Mouse (Mus musculus) heart, postnatal 25 days (tissue): Measurements from ENCODE around the gene Crim1. TPM values are rescaled to one million over a fixed set of nuclear protein-coding genes. Genes with fewer than 3 reads are reported as not detected.
"Not testable (repeated sequence)": the region's sequence is repeated elsewhere in the genome, so short reads cannot be mapped to it uniquely, and the experiment has no call there.

Experiments used
- DNase-seq: peaks from one replicate; pipeline ENCODE4 v3.0.0; 2022; ENCODE audit warnings: low spot score
- intact Hi-C: fragments of 180-260 bp; cut with DNase I; formaldehyde crosslinking; loops from one replicate; pipeline ENCODE4 v1.15.1; 2025
- total RNA-seq, 2 experiments: library from RNA; stranded (reverse); gene quantifications; 2 replicates each; pipeline ENCODE4 v1.2.3; 2021

The Crim1 gene
- total RNA-seq, 2 experiments from 2014 or later = 45.2 to 48.7 TPM

DNA sequence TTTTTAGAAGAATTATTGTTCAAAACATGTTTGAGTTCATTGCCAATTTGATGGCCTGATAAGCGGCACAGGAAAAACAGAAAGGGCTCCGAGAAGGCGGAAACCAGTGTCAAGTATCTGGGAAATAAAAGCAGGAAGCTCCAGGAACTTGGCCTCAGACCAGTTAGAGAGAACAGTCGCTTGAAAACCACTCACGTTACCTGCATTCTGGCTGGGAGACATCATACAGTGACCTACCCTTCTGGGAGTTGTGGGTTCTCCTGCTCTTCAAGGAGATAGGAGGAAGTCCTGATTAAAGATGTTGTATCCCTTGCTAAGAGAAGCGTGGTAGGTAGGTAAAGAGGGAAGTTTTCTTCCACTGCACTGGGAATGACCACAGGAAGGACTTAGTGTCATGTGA lies 44.7 kb downstream of the Crim1 start:
- intact Hi-C loops = loop anchor here (5.0 kb wide), 1 partner anchor 42 kb away; the partner anchor contains the start of gene Crim1
- DNase-seq = no peak

DNA sequence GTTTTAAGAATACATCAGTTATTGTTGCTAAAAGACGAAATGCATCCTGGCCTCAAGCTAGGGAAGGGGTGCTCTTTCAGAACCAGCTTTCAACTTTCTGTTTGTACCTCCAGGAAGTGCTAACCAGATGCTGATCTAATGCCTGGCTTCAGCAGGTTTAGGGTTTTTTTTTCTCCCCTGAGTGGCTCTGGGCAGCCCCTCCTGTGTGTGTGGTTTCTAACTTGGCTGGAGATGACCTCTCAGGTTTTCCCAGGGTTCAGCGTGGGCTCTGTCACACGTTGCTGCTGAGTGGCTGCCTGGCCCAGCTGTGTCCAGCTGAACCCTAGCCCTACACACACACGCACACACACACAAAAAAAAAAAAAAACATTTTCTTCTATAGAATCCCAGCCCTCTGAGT lies 45.4 kb downstream of the Crim1 start:
- intact Hi-C loops = no loop called here
- no peak for DNase-seq

DNA sequence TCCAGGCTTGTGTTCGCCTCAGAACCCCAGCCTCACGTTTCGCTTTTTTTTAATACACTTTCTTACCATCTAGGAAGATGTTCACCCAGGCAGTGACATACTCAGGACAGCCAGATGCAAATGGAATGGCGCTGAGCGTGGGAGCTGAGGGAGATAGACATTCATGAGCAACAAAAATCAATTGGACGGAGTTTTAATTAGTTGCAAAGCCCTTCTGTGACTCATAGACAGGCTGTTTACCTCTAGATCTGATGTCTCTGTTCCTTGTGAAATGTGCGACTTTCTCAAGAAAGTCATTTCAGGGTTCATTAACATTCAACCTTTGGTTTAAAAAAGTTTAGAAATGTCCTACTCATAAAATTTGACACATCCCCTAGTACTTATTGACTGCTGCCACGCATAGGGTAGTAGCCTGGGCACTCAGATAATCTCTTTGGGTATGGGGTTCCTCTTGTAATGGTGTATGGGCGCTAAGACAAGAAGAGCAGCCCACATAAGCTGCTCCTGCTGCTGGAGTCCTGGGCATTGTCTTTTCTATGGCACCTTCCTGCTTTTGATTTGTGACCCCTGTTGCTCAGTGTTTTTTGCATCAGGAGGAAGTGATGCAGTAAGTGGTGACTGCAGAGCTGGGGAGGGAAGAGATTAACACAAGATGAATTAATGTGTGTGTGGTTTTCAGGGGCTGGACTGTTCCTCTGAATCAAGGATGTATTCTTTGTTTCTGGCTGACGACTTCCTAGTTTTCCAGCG lies 46.8 kb downstream of the Crim1 start:
- no peak for DNase-seq
- intact Hi-C loops = no loop called here

DNA sequence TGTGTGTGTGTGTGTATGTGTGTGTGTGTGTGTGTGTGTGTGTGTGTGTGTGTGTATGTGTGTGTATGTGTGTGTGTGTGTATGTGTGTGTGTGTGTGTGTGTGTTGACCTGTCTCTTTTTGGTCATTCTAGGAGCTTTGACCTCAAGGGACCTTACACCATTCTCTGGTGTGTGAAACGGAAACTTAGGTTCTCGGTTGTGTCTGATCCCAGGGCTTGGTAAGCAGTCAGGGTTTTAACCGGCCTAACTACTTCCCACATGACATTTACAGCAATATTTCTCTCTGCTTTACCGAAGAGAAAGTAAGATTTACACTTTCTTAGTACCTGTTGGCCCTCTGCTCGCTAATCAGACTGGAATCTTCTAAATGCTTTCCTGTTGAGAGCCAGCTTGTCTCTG lies 48.1 kb downstream of the Crim1 start:
- intact Hi-C loops = no loop called here
- no peak for DNase-seq

DNA sequence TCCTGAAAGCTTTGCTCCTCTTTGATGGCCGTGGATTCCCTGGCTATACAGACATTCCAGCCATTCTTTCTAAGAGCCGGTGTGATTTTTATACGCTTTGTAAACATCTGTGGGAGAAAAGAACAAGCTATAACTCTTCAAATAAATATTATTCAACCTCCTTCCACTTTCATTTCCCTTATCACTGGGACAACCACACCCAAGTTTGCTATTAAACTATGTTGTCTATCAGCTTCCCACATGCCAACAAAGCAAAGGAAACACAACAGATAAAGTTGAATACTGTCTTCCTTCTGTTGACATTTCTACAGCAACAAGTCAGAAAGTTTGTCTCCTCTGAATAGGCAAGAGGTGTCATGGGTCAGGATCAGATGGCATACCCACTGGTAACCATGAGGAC lies 48.9 kb downstream of the Crim1 start:
- intact Hi-C loops = no loop called here
- DNase-seq = no peak

DNA sequence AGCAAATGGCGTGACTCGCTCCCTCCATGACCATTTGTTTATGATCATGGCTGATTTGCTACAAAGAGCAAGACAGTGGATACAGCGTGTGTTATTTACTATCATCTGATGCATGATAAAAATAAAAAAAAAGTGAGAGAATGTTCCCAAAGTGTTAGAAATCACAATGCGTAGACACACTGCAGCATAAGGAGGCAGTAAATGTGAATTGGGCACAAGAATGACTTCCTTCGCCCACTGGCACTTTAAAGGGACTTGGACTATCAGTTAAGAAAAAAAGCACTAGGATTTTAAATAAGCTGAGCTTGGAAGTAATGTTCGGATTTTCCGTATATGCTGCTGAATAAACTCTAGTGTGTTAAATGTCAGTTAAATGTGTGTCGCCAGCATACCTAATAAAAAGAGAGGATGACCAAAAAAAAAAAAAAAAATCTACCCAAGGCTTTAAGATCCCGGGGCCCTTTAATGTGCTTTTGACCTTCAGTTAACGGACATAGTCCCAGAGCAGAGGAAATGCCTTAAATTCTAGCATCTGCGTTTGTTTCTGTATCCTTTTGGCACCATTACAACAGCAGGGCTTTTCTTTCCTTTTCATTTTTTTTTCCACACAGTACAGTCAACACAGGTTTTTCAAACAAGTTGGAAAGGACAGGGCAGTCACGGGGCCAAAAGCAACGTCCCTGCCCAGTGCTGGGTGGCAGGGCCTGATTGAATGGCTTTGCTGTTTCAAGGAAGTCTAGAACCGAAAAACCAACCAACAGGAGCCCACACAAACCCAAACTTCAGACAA lies 50.3 kb downstream of the Crim1 start:
- peak; percentile 43 for DNase-seq
- intact Hi-C loops = loop anchor here (5.0 kb wide), 1 partner anchor 42 kb away; no protein-coding TSS in a partner anchor

DNA sequence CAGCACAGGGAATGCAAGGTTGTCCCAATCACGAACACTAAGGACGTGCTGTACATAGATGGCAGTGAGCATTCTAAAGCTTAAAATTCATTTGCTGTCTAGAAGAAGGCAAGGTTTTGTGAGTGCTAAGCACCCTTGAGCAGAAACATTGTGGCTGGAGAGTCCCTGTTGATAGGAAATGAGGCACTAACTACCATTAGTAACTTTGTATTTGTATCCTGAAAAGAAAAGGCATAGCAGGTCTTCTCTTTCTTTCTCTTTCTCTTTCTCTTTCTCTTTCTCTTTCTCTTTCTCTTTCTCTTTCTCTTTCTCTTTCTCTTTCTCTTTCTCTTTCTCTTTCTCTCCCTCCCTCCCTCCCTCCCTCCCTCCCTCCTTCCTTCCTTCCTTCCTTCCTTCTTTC lies 53.5 kb downstream of the Crim1 start:
- not testable (repeated sequence) for DNase-seq
- intact Hi-C loops = loop anchor here (5.0 kb wide), 1 partner anchor 39 kb away; no protein-coding TSS in a partner anchor

DNA sequence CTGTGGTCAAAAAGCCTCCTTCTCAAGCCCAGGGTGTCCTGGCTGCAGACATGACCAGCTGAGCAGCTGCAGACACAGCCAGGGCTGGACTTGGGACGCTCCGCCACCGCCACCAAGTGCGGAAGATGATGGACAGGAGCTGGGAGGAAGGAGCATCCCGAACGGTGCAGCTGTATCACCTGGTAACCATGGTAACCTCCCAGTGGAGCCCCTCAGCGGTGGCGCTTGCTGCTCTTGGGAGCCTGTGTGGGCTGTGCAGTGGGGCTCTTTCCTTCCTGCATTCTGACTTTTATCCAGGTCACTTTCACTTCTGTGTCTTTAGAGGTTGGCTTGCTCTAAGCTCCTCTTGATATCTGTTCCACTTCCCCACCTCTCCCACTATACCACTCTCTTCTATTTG lies 54.2 kb downstream of the Crim1 start:
- DNase-seq = no peak
- intact Hi-C loops = loop anchor here (5.0 kb wide), 1 partner anchor 38 kb away; no protein-coding TSS in a partner anchor

DNA sequence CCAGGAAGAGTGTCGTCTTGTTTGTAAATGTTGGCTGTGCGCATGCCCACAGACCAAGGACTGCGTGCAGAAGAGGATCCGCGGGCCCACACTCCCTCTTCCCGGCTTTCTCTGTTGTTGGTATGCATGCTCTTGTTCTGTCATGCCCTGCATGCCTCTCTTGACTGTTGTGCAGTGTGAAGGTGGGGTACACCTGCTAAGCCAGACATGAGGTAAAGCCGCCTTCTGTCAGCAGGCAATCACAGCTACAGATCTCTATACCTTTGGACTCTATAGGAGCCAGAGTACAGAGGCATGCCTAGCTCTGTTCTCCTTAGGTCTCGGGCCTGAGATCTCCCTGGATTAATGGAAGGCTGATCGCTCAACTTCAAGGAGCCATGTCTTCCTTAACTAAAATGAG lies 55.7 kb downstream of the Crim1 start:
- intact Hi-C loops = no loop called here
- DNase-seq = no peak

DNA sequence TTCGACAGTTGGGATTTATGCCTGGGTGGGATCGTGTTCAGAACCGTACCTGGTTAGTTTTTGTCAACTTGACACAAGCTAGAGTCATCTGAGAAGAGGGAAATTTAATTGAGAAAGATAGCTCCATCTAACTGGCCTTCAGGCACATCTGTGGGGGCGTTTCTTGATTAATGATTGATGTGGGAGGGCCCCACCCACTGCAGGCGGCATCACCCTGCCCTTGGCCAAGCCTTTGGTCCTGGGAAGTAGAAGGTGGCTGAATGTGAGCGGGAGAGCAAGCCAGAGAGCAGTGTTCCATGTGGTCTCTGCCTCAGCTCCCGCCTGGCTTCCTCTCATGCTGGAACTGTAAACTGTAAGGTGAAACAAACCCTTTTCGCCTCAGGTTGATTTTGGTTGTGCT lies 56.5 kb downstream of the Crim1 start:
- no peak for DNase-seq
- intact Hi-C loops = no loop called here

DNA sequence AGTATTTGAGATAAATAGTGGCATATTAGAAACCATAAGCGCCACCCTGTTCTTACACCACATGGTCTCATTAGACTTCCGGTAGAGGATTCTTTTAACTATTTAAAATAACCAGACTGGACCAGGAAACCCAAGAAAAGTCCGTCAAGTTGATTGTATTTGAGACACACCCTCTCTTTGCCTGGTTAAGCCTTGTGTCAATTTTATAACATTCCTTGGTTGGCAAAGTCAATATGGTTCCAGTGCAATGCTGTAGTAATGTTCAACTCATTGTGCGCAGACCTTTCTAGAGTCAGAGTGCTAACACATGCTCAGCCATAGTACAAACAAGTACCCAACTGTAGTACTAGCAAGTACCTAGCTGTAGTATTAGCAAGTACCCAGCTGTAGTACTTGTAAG lies 61.6 kb downstream of the Crim1 start:
- DNase-seq = no peak
- intact Hi-C loops = no loop called here

DNA sequence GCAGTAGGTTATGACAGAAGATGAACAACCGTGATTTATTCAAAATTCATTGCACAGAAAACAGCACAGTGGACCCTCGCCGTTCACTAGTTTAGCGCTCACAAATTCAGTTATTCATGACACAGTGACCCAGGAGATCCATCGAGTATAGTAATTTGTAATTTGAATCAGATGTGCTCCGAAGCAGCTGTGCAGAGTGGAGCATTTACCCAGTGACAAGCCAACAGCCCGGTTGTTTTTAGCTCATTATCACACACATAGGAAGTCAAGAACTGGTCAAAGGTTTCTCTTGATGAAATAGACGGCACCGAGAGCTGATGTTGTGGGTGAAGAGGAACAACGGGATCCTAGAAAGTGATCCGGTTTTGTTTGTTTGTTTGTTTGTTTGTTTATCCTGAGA lies 64.1 kb downstream of the Crim1 start:
- no peak for DNase-seq
- intact Hi-C loops = no loop called here

DNA sequence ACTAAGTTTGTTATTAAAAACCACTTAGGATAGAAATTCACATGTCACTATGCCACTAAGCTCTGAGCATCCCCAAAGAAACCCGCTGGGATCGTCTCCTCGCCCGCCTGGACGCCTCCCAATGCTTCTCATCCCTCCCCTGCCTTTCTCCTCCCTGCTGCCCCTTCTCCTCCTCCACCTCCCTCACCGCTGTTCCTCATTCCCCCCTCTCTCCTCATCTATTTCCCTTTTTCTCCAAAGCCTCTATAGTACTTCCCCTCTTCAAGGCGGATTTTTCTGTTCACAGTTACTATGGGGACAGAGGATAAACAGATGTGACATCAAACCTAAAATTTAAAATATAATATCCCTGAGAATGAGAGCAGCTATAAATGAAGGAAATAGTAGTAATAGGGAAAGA lies 65.1 kb downstream of the Crim1 start:
- DNase-seq = no peak
- intact Hi-C loops = no loop called here

DNA sequence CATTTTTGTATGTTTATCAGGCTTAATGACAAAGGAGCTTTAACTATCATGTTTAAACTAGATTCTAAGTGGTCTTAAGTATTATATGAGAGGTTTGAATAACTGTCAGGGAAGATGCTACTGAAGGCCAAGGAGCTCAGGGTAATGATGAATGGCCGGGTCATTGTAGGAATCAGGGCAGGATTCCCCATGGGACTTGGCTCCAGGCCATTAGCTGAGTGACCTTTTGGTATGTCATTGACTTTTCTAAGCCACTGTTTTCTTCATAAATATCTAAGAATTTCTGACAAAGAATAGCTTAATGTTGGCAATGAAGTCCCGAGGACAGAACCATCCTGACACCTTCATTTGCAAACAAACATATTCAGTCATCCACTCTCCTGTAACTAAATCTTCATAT lies 66.2 kb downstream of the Crim1 start:
- intact Hi-C loops = no loop called here
- DNase-seq = no peak

DNA sequence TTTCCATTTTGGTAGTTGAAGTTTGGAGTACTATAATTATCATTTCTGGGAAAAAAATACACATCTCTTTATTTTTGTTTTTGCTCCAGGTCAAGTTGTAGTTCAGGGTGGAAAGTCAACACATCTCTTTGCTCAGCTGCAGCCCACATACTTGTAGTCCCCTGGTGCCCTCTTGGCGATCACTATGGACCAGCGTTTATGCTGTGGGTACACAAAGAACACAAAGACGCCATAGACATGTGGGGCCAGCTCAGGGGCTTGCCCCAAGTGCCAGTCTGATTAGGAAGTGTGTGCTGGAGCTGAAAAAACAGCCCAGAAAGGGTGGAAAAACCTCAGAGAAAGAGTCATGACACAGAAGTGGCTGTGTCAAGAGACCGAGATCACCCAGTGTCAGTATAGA lies 68.5 kb downstream of the Crim1 start:
- intact Hi-C loops = no loop called here
- DNase-seq = no peak

DNA sequence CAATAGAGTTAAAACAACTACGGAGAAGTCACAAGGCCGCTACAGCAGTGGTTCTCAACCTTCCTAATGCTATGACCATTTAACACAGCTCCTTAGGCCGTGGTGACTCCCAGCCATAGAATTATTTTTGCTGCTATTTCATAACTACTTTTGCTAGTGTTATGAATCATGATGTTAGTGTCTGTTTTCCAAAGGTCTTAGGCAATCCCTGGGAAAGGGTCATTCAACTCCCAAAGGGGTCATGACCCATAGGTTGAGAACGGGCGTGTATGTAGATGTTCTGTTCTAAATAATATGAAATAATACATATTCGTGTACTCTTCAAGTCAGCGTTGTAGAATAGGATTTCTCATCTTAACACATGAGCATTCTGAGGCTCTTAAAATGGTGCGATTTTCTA lies 69.3 kb downstream of the Crim1 start:
- intact Hi-C loops = no loop called here
- DNase-seq = no peak

DNA sequence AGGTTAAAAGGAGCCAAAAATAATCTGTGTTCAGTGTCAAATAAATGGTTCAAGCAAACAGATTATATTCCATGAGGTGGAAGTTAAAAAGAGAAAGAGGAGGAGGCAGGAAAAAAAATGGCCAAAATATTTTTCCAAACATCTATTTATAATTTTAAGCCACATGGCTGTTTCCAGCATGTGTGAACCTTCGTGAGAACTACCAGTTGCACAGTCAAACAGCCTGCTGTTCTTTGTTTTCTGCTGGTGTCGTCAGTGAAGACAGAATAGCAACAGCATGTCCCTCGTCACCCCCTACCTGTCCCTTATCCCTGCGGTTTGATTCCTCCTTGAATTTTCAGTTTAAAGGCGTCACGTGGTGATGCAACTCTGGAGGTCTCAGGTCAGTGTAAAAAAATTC lies 70.0 kb downstream of the Crim1 start:
- intact Hi-C loops = no loop called here
- DNase-seq = no peak

DNA sequence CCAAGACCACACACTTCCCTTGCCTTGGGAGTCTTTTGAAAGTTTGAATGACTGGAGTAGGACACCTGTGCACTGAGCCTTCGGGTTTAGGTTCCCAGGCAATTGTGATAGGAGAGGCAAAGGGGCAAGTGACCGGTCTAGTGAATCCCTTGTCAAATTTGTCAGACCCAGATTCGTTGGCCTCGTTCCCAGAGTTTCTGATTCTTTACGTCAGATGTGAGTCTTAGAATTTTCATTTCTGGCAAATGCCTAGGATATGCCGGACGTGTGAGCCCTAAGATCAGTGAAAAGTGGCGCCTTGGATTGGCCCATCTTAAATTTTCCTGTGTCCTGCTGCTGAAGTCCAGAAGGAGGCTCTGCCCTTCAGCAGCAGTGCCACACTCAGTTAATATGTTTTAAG lies 71.7 kb downstream of the Crim1 start:
- intact Hi-C loops = no loop called here

DNA sequence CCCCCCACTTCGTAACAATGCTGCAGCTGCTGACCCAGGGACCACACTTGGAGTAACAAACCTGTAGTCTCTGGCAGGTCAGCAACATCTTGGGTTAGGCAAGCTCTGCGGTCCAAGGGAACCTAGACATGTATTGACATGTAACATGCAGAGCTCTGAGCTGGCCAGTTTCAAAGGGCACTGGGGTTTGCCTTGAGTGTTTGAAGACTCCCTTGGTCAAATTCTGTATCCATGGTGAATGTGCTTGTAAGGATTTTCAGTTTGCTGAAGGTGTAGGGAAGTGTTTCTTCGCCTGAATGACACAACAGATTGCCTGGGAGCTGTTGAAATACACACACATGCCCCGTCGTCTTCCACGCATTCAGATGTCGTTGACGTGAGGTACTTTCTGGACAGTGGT lies 72.1 kb downstream of the Crim1 start:
- DNase-seq = no peak
- intact Hi-C loops = no loop called here

More for the DNA sequence above, 71.7 kb downstream of the Crim1 start:
- DNase-seq = no peak

DNA sequence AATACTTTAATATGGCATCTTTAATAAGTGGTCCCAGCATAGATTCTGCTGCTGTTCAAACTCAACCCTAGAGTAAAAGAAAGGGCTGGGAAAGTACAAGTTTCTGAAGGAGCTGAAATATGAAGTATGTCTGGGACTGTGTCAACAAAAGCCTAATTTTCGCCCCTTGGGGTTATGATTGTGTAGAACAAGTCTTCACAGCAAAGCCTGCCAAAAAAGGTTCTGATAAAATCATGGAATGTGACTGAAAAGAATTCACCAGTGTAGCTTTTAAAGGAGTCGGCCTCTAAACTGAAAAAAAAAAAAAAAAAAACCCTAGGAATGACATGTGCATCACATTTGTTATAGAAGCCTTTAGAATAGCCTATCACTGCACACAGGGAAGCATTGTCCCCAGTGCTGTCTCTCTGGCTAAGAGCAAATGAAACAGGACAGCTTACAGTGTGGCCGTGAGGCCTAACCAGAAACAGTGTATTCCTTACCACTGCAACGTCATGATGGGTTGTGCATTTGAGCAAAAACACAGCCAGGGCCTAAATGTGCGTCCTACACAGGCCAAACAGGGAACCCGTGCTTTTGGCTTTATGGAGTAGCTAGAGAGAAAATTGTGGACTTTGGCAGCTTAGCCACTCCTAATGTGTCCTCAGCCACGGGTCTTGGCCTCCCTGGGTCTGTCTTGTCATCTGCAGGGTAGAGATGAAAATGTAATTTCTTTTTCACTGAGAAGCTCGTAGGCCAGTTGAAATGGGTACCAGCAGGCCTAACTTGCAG lies 72.8 kb downstream of the Crim1 start:
- DNase-seq = no peak

DNA sequence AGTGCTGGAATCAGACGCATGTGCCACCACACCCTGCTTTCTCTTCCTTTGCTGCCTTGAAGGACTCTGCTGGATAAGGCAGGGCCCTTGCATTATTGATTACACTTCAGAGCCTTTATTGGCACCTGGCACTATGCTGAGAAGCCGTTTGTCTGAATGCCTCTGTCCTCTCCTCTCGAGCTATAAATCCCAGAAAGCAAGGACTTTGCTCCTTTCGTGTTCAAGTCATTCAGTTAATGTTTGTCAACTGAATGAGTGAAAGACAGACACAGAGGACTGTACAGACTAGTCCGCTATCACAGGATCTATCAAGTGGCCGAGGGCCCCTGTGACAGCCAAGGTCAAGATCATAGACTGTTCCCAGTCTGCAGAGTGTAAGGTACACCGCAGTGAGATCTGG lies 73.8 kb downstream of the Crim1 start:
- intact Hi-C loops = no loop called here
- DNase-seq = no peak

More for the DNA sequence above, 72.8 kb downstream of the Crim1 start:
- intact Hi-C loops = no loop called here
